Mouse (Mus musculus): ENCODE data around the gene Ptpn11. TPM values are rescaled to one million over a fixed set of nuclear protein-coding genes. Genes with fewer than 3 reads are reported as not detected.
"Not testable (repeated sequence)": the region's sequence is repeated elsewhere in the genome, so short reads cannot be mapped to it uniquely, and the experiment has no call there.

Ptpn11 gene
- polyA plus RNA-seq (2014; fragmentation: Nextera tagmentation; extraction: Ambion mirVana), result 26.2 and 26.4 TPM in 2 replicates

DNA sequence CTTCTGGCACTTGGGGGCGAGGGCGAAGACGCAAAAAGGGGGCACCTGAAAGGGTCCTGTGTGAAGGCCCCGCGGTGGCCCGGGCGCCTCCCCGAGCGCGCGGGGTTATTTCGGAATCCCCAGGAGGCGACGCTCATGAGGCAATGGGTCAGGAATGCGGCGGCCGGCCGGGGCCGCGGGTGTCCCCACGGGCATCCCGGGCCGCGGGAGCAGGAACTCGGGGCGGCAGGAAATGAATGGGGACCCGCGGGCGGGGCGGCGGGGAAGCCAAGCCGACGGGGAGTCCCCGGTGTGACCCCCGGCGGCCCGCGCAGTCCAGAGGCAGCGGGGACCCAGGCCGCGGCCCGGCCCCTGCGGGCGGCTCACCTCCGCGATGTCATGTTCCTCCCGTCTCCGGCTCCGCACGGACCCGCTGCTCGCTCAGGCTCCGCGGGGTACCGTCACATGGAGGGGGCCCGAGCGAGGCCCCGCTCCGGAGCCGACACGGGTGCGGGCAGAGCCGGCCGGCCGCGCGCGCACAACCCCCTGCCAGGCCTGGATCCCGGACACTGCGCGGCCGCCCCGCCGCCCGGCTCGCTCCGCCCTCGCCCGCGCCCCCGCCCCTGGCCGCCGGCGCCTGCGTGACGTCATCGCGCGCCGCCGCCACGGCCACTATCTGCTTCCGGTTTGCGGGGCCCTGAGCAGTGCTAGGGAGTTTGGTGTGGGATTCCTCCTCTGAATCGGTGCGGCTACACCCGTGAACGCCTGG is at the start of gene Ptpn11:
Ptpn11 (minus strand) TSS at position 562 of the 748 bp plus-strand sequence.
- peak; percentile 93 for DNase-seq (ENCODE audit: low spot score)
- H3K4me3 ChIP-seq (replicated peaks; ENCODE audit: low read length), result peak within 1 kb of the TSS; percentile 95
- H3K9me3 ChIP-seq (ENCODE audit: control insufficient read depth, low read length), result no peaks in the 10 kb centered on the region
- peak within 1 kb of the TSS; percentile 81 for H3K27ac ChIP-seq
- H3K4me1 ChIP-seq (replicated peaks; ENCODE audit: control insufficient read depth, insufficient read depth, low read length), result peaks cover 36% of the 10 kb centered on the region
- peak; percentile 92 for ATAC-seq (ENCODE audit: low FRiP score)
- no peaks in the 10 kb centered on the region for H3K27me3 ChIP-seq (ENCODE audit: control insufficient read depth, insufficient read depth, low read length)
- peak within 1 kb of the TSS; percentile 80 for H3K4me2 ChIP-seq (replicated peaks)
- H3K36me3 ChIP-seq (replicated peaks; ENCODE audit: control insufficient read depth, insufficient read depth), result no peaks in the 10 kb centered on the region
- H3K9ac ChIP-seq, result peak within 1 kb of the TSS; percentile 93
- WGBS, result under 1% methylated on average over 73 of the region's 98 CpGs

DNA sequence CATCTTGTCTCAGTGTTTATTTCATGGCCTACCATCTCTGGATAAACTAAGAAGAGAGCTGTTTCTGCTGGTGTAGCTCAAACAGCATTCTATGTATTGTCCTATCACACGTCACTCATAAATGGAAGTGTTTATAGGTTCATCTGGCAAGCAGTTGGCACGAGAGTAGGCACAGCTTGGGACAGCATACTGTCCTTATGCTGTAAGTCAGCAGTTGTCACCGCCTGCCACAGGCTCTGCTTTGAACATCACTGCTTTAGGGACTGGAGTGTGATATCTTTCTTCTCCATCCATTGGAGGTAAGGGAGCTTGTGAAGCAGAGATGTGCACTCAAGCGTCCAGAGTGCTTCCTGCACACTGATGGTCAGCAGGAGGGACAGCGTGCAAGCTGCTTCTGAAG is 48.6 kb upstream of the Ptpn11 start:
- ATAC-seq (ENCODE audit: low FRiP score) (no peak), DNase-seq (ENCODE audit: low spot score) (no peak)
- H3K36me3 ChIP-seq (replicated peaks; ENCODE audit: control insufficient read depth, insufficient read depth), result no peaks in the 10 kb centered on the region
- no peak overlapping the region for H3K4me2 ChIP-seq (replicated peaks)
- no peaks in the 10 kb centered on the region for H3K4me1 ChIP-seq (replicated peaks; ENCODE audit: control insufficient read depth, insufficient read depth, low read length)
- H3K27ac ChIP-seq, result no peak overlapping the region
- H3K9me3 ChIP-seq (ENCODE audit: control insufficient read depth, low read length), result no peaks in the 10 kb centered on the region
- no peak overlapping the region for H3K9ac ChIP-seq
- H3K4me3 ChIP-seq (replicated peaks; ENCODE audit: low read length), result no peak overlapping the region
- 78% methylated on average over 5 of the region's 5 CpGs for WGBS
- no peaks in the 10 kb centered on the region for H3K27me3 ChIP-seq (ENCODE audit: control insufficient read depth, insufficient read depth, low read length)

DNA sequence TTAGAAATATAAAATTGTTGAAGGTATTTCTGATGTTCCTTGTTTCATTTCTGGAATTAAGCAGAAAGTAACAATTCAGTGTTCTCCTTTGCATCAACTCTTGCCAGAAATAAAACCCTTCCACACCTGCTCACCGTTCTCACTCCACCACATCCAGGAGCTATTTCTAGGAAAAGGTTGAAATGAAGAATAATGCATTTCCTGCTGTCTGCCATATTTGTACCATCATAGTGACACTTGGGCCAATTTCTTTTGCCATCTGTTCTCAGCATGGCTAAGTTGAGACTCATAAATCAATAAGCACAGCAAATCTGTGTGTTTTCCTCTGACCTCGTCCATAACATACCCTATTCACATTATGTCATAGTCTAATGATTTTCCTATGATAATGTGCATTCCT is 47.0 kb upstream of the Ptpn11 start:
- no peak overlapping the region for H3K27ac ChIP-seq
- no peaks in the 10 kb centered on the region for H3K9me3 ChIP-seq (ENCODE audit: control insufficient read depth, low read length)
- H3K4me2 ChIP-seq (replicated peaks), result no peak overlapping the region
- DNase-seq (ENCODE audit: low spot score), result no peak
- H3K9ac ChIP-seq, result no peak overlapping the region
- 67% methylated on average over 2 of the region's 2 CpGs for WGBS
- no peak for ATAC-seq (ENCODE audit: low FRiP score)
- no peaks in the 10 kb centered on the region for H3K36me3 ChIP-seq (replicated peaks; ENCODE audit: control insufficient read depth, insufficient read depth)
- no peaks in the 10 kb centered on the region for H3K27me3 ChIP-seq (ENCODE audit: control insufficient read depth, insufficient read depth, low read length)
- no peak overlapping the region for H3K4me3 ChIP-seq (replicated peaks; ENCODE audit: low read length)
- no peaks in the 10 kb centered on the region for H3K4me1 ChIP-seq (replicated peaks; ENCODE audit: control insufficient read depth, insufficient read depth, low read length)

DNA sequence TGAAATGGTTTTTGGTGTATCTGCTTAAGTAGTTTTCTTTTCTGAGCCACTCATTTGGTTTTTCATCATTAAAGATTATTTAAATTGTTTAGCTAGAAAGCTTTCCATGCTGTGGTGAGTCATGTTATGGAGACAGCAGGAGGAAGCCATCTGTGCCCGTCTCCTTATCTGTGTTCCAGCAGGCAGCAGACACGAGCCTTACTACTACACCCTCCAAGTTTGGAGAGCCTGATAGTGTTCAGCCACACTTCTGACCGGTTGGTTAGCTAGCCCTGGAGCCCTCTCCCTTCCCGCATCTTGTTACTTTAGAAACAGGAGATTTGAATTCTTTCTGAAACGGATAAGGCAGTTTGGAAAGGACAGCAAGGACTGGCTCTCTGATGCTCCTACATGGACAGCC is 45.0 kb upstream of the Ptpn11 start:
- H3K9me3 ChIP-seq (ENCODE audit: control insufficient read depth, low read length), result no peaks in the 10 kb centered on the region
- no peak for DNase-seq (ENCODE audit: low spot score)
- H3K27ac ChIP-seq, result no peak overlapping the region
- no peaks in the 10 kb centered on the region for H3K36me3 ChIP-seq (replicated peaks; ENCODE audit: control insufficient read depth, insufficient read depth)
- H3K4me3 ChIP-seq (replicated peaks; ENCODE audit: low read length), result no peak overlapping the region
- no peaks in the 10 kb centered on the region for H3K27me3 ChIP-seq (ENCODE audit: control insufficient read depth, insufficient read depth, low read length)
- no peak overlapping the region for H3K4me2 ChIP-seq (replicated peaks)
- no peak overlapping the region for H3K9ac ChIP-seq
- H3K4me1 ChIP-seq (replicated peaks; ENCODE audit: control insufficient read depth, insufficient read depth, low read length), result no peaks in the 10 kb centered on the region
- no peak for ATAC-seq (ENCODE audit: low FRiP score)
- WGBS, result 82% methylated on average over 5 of the region's 5 CpGs

DNA sequence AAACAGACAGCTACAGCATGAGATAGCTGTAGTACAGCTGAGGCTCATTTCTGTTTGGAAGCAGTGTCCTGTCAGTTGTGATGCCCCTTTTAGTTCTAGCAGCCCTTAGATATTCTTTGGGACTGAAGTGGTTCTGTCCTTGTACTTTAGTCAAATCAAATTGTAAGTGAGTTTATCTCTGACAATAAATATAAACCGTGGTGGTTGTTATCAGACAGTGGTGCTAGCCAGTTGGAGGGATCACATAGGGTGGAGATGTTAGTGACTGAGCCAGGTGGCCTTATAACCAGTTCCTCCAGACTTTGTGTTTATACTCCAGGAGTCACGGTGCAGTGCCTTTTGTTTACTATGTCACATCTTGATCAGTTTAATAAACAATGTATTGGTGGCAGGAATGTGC is 42.5 kb upstream of the Ptpn11 start:
- Histone ChIP-seq H3K4me3 (replicated peaks; ENCODE audit: low read length) (no peak overlapping the region), H3K36me3 (replicated peaks; ENCODE audit: control insufficient read depth, insufficient read depth) (no peaks in the 10 kb centered on the region), H3K4me1 (replicated peaks; ENCODE audit: control insufficient read depth, insufficient read depth, low read length) (no peaks in the 10 kb centered on the region), H3K27ac (no peak overlapping the region), H3K4me2 (replicated peaks) (no peak overlapping the region), H3K27me3 (ENCODE audit: control insufficient read depth, insufficient read depth, low read length) (no peaks in the 10 kb centered on the region), H3K9ac (no peak overlapping the region), H3K9me3 (ENCODE audit: control insufficient read depth, low read length) (no peaks in the 10 kb centered on the region)
- DNase-seq (ENCODE audit: low spot score), result no peak
- 96% methylated on average over 2 of the region's 2 CpGs for WGBS
- no peak for ATAC-seq (ENCODE audit: low FRiP score)

DNA sequence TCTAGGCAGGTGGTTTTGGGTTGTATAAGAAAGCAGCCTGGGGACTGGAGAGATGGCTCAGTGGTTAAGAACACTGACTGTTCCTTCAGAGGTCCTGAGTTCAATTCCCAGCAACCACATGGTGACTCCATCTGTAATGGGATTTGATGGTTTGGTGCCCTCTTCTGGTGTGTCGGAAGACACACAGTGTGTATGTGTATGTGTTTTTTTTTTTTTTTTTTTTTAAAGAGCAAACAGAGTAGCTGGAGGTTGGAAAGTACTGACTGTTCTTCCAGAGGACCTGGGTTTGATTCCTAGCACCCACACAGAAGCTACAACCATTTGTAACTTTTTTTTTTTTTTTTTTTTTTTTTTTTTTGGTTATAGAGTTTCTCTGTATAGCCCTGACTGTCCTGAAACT is 41.6 kb upstream of the Ptpn11 start:
- H3K36me3 ChIP-seq (replicated peaks; ENCODE audit: control insufficient read depth, insufficient read depth), result no peaks in the 10 kb centered on the region
- ATAC-seq (ENCODE audit: low FRiP score), result no peak
- no peak overlapping the region for H3K4me2 ChIP-seq (replicated peaks)
- H3K27me3 ChIP-seq (ENCODE audit: control insufficient read depth, insufficient read depth, low read length), result no peaks in the 10 kb centered on the region
- no peaks in the 10 kb centered on the region for H3K9me3 ChIP-seq (ENCODE audit: control insufficient read depth, low read length)
- 94% methylated on average over 1 of the region's 1 CpGs for WGBS
- no peak overlapping the region for H3K9ac ChIP-seq
- no peak overlapping the region for H3K27ac ChIP-seq
- DNase-seq (ENCODE audit: low spot score), result no peak
- H3K4me1 ChIP-seq (replicated peaks; ENCODE audit: control insufficient read depth, insufficient read depth, low read length), result no peaks in the 10 kb centered on the region
- no peak overlapping the region for H3K4me3 ChIP-seq (replicated peaks; ENCODE audit: low read length)

DNA sequence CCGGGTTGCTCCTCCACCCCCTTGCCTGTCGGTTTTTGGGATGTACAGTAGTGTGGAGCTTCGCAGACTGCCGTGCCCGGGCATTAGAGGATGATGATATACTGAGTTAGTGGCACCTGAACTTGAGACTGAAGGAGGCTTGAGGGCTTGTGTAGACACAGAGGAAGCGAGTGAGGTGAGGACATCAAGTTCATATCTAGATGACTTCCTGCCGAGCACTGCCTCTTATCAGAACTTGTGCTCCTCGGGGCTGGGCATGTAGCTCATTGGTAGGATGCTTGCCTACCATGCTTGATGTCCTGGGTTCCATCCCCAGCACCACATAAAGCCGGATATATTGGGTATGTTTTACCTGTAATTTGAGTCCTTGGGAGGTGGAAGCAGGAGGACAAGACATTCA is 39.6 kb upstream of the Ptpn11 start:
- H3K4me2 ChIP-seq (replicated peaks), result no peak overlapping the region
- H3K27ac ChIP-seq, result no peak overlapping the region
- ATAC-seq (ENCODE audit: low FRiP score) (no peak), DNase-seq (ENCODE audit: low spot score) (no peak)
- no peak overlapping the region for H3K4me3 ChIP-seq (replicated peaks; ENCODE audit: low read length)
- no peak overlapping the region for H3K9ac ChIP-seq
- WGBS, result 95% methylated on average over 9 of the region's 9 CpGs
- H3K4me1 ChIP-seq (replicated peaks; ENCODE audit: control insufficient read depth, insufficient read depth, low read length), result peaks cover 5% of the 10 kb centered on the region; the same call in 1 of the 2 replicates
- no peaks in the 10 kb centered on the region for H3K9me3 ChIP-seq (ENCODE audit: control insufficient read depth, low read length)
- H3K27me3 ChIP-seq (ENCODE audit: control insufficient read depth, insufficient read depth, low read length), result no peaks in the 10 kb centered on the region
- no peaks in the 10 kb centered on the region for H3K36me3 ChIP-seq (replicated peaks; ENCODE audit: control insufficient read depth, insufficient read depth)

DNA sequence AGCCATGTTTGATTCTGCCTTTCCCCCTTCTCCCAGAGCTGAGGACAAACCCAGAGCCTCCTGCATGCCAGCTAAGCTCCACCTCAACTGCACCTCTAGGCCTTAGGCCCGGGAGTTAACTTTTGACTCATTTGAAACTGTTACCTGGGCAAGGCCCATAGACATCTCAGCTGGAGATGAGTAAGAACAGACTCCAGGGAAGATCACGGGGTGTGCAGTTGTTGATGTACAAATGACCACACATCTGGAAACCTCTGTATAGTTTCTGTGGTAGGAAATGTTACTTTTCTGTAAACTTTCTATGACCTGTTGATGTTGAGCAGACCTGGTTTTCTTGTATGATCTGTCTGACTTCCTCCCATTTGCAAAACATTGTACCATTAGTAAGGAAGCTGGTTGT is 38.0 kb upstream of the Ptpn11 start:
- no peaks in the 10 kb centered on the region for H3K27me3 ChIP-seq (ENCODE audit: control insufficient read depth, insufficient read depth, low read length)
- 98% methylated on average over 2 of the region's 2 CpGs for WGBS
- H3K9ac ChIP-seq, result no peak overlapping the region
- ATAC-seq (ENCODE audit: low FRiP score) (no peak), DNase-seq (ENCODE audit: low spot score) (no peak)
- no peaks in the 10 kb centered on the region for H3K36me3 ChIP-seq (replicated peaks; ENCODE audit: control insufficient read depth, insufficient read depth)
- H3K4me2 ChIP-seq (replicated peaks), result no peak overlapping the region
- H3K4me1 ChIP-seq (replicated peaks; ENCODE audit: control insufficient read depth, insufficient read depth, low read length), result peaks cover 5% of the 10 kb centered on the region; the same call in 1 of the 2 replicates
- no peak overlapping the region for H3K4me3 ChIP-seq (replicated peaks; ENCODE audit: low read length)
- H3K27ac ChIP-seq, result no peak overlapping the region
- no peaks in the 10 kb centered on the region for H3K9me3 ChIP-seq (ENCODE audit: control insufficient read depth, low read length)

DNA sequence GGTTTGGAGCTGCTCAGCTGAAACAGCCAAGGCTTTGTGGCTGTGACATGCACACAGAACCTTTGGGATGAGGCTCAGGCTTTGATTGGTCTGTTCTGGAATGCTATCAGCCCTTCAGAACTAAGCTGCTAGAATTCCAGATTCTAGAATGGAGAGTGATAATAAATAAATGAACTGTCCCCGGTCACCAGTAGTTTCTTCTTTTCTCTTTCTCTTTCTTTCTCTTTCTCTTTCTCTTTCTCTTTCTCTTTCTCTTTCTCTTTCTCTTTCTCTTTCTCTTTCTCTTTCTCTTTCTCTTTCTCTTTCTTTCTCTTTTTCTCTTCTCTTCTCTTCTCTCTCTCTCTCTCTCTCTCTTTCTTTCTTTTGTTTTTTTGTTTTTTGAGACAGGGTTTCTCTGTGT is 36.1 kb upstream of the Ptpn11 start:
- not testable (repeated sequence) for H3K27ac ChIP-seq; H3K4me3 ChIP-seq (replicated peaks; ENCODE audit: low read length); DNase-seq (ENCODE audit: low spot score); H3K9me3 ChIP-seq (ENCODE audit: control insufficient read depth, low read length); H3K9ac ChIP-seq; H3K27me3 ChIP-seq (ENCODE audit: control insufficient read depth, insufficient read depth, low read length); H3K4me2 ChIP-seq (replicated peaks); H3K36me3 ChIP-seq (replicated peaks; ENCODE audit: control insufficient read depth, insufficient read depth); ATAC-seq (ENCODE audit: low FRiP score)
- WGBS, result 91% methylated on average over 1 of the region's 1 CpGs
- H3K4me1 ChIP-seq (replicated peaks; ENCODE audit: control insufficient read depth, insufficient read depth, low read length), result peaks cover 14% of the 10 kb centered on the region

DNA sequence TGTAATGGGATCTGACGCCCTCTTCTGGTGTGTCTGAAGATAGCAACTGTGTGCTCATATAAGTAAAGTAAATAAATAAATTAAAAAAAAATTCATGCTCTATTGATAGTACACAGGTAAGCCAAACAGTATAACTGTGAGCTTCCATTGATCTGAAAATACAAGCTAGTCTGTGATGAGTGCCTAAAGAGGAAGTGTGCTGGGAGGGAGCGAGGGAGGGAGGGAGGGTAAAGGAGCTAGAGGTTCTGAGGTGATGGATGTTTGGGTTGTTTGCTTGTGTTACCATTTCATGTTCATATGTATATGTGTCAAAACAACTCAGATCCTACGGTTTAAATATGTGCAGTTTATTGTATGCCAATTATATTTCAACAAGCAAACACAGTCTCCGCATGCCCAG is 35.6 kb upstream of the Ptpn11 start:
- DNase-seq (ENCODE audit: low spot score), result no peak
- Histone ChIP-seq H3K4me2 (replicated peaks) (no peak overlapping the region), H3K4me1 (replicated peaks; ENCODE audit: control insufficient read depth, insufficient read depth, low read length) (peaks cover 19% of the 10 kb centered on the region), H3K9me3 (ENCODE audit: control insufficient read depth, low read length) (no peaks in the 10 kb centered on the region), H3K36me3 (replicated peaks; ENCODE audit: control insufficient read depth, insufficient read depth) (no peaks in the 10 kb centered on the region), H3K9ac (no peak overlapping the region), H3K27me3 (ENCODE audit: control insufficient read depth, insufficient read depth, low read length) (no peaks in the 10 kb centered on the region), H3K27ac (no peak overlapping the region), H3K4me3 (replicated peaks; ENCODE audit: low read length) (no peak overlapping the region)
- no peak for ATAC-seq (ENCODE audit: low FRiP score)
- WGBS, result 83% methylated on average over 4 of the region's 4 CpGs

Measured in hindbrain, embryonic 14.5 days (tissue).